Mouse (Mus musculus) intestine, embryonic 14.5 days (tissue): ENCODE data around the gene Hoxc9. TPM values are rescaled to one million over a fixed set of nuclear protein-coding genes. Genes with fewer than 3 reads are reported as not detected.

Source experiments
- ATAC-seq: fragments of 200-750 bp; cut with Nextera tagmentation; replicated peaks from 2 replicates; pipeline ENCODE4 v1.8.0; 2017; ENCODE audit warnings: low read depth, moderate number of reproducible peaks, moderate TSS enrichment, moderate library complexity; ENCODE audit not compliant: low FRiP score, low TSS enrichment
- DNase-seq: peaks from one replicate; pipeline ENCODE4 v3.0.0-alpha.2; 2018; ENCODE audit warnings: low spot score
- H3K27ac ChIP-seq: fragments of 300-500 bp; sonication (generic); 2 replicates; pipeline ENCODE4 v1.5.1; 2014; ENCODE audit warnings: low read depth, mild to moderate bottlenecking, control low read depth
- H3K27me3 ChIP-seq: fragments of 300-500 bp; sonication (generic); replicated peaks from 2 replicates; pipeline ENCODE4 v1.6.1; 2014; ENCODE audit warnings: low read length, control low read depth; ENCODE audit not compliant: control insufficient read depth, insufficient read depth
- H3K36me3 ChIP-seq: fragments of 300-500 bp; sonication (generic); 2 replicates; pipeline ENCODE4 v1.6.1; 2014; ENCODE audit warnings: low read length, control low read depth; ENCODE audit not compliant: control insufficient read depth, insufficient read depth
- H3K4me1 ChIP-seq: fragments of 300-500 bp; sonication (generic); replicated peaks from 2 replicates; pipeline ENCODE4 v1.6.1; 2014; ENCODE audit warnings: low read length, control low read depth, mixed read lengths; ENCODE audit not compliant: control insufficient read depth, insufficient read depth
- H3K4me2 ChIP-seq: fragments of 300-500 bp; sonication (generic); 2 replicates; pipeline ENCODE4 v1.6.1; 2014; ENCODE audit warnings: low read length
- H3K4me3 ChIP-seq: fragments of 300-500 bp; sonication (generic); 2 replicates; pipeline ENCODE4 v1.5.1; 2014; ENCODE audit warnings: low read depth, low read length, control low read depth, mixed read lengths
- H3K9ac ChIP-seq: fragments of 300-500 bp; sonication (generic); 2 replicates; pipeline ENCODE4 v1.6.1; 2014; ENCODE audit warnings: mild to moderate bottlenecking, low read length
- H3K9me3 ChIP-seq: fragments of 300-500 bp; sonication (generic); 2 replicates; pipeline ENCODE4 v1.6.1; 2016; ENCODE audit warnings: low read length, control low read depth; ENCODE audit not compliant: control insufficient read depth
- WGBS: fragments of 180-500 bp; shearing (Covaris S2); extraction: QIAGEN DNeasy Blood & Tissue Kit; methylation state at CpG from one replicate; pipeline ENCODE4 v1.1.7; 2014; 5-methylcytosine and 5-hydroxymethylcytosine counted together
- polyA plus RNA-seq: library from polyadenylated mRNA; unstranded; fragments of >200 nt; fragmentation: Nextera tagmentation; extraction: Ambion mirVana; gene quantifications from 2 replicates; pipeline ENCODE4 v1.2.1, GENCODE M21; 2014

Hoxc9 gene
- polyA plus RNA-seq, 1 experiment from 2014 or later, result 1.7 TPM

DNA sequence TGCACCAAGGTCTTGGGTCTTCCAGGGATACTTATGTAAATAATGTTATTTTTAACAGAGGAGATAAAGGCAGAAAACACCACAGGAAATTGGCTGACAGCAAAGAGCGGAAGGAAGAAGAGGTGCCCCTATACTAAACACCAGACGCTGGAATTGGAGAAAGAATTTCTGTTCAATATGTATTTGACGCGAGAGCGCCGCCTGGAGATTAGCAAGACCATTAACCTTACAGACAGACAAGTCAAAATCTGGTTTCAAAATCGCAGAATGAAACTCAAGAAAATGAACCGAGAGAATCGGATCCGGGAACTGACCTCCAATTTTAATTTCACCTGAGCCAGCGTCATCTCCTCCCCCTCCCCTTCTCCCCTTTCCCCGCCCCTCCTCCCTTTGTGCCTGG lies 5.5 kb upstream of the Hoxc9 start:
- H3K4me3 ChIP-seq, result no peak overlapping the region

DNA sequence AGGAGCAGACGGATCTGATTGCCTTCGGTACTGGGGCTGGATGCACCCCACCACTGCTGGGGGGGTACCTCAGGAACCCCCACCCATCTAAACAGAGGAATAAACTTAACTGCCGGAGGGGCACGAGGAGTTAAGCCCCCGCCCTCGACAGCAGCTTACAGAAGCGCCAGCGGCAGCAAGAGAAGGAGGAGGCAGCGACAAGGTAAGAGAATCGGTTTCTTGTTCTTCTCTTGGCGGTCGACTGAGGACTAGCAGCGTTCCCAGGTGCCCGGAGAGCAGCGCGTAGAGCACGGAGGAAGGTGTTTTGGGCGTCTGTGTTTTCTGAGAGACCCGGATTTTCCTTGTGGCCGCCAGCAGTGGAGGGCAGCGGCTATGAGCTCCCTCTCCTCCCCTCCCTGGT lies 4.0 kb upstream of the Hoxc9 start:
- H3K4me1 ChIP-seq, result no peaks in the 10 kb centered on the region
- H3K4me2 ChIP-seq, result peak overlapping the region; percentile 14; the same call in 1 of the 2 replicates
- no peaks in the 10 kb centered on the region for H3K36me3 ChIP-seq
- ATAC-seq, result no peak
- no peak for DNase-seq
- H3K4me3 ChIP-seq, result no peak overlapping the region
- no peaks in the 10 kb centered on the region for H3K9me3 ChIP-seq
- H3K27ac ChIP-seq, result no peak overlapping the region
- 3% methylated on average over 21 of the region's 21 CpGs for WGBS
- H3K27me3 ChIP-seq, result peaks cover 98% of the 10 kb centered on the region
- no peak overlapping the region for H3K9ac ChIP-seq

More for the DNA sequence above, 5.5 kb upstream of the Hoxc9 start:
- no peaks in the 10 kb centered on the region for H3K9me3 ChIP-seq
- ATAC-seq (no peak), DNase-seq (no peak)
- no peak overlapping the region for H3K27ac ChIP-seq
- no peak overlapping the region for H3K9ac ChIP-seq
- H3K4me1 ChIP-seq, result no peaks in the 10 kb centered on the region
- peaks cover 98% of the 10 kb centered on the region for H3K27me3 ChIP-seq
- under 1% methylated on average over 12 of the region's 12 CpGs for WGBS
- H3K36me3 ChIP-seq, result no peaks in the 10 kb centered on the region
- H3K4me2 ChIP-seq, result no peak overlapping the region

DNA sequence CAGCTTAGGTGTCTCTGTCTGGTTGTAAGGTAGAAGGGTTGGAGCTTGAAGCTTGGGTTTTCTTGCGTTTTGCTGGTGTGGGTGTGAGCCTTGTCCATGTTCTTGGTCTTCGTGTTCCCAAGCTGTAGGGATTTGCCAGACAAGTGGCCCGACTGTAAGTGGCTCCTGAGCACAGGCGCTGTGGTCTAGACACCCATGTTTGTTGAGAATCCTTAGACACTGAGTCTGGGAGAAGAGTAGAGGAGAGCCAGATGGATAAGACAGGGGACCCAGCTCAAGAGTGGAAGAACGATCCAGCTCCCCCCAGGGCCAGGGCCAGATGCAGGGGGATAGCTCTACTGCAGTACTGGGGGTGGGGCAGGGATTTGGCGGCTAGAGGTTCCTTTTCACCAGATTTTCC lies 3.5 kb upstream of the Hoxc9 start:
- Histone ChIP-seq H3K4me1 (no peaks in the 10 kb centered on the region), H3K9me3 (no peaks in the 10 kb centered on the region), H3K27ac (no peak overlapping the region), H3K4me2 (peak overlapping the region; percentile 14; the same call in 1 of the 2 replicates), H3K36me3 (no peaks in the 10 kb centered on the region), H3K27me3 (peaks cover 98% of the 10 kb centered on the region), H3K4me3 (no peak overlapping the region), H3K9ac (no peak overlapping the region)
- DNase-seq, result no peak
- ATAC-seq, result no peak
- 3% methylated on average over 6 of the region's 6 CpGs for WGBS

DNA sequence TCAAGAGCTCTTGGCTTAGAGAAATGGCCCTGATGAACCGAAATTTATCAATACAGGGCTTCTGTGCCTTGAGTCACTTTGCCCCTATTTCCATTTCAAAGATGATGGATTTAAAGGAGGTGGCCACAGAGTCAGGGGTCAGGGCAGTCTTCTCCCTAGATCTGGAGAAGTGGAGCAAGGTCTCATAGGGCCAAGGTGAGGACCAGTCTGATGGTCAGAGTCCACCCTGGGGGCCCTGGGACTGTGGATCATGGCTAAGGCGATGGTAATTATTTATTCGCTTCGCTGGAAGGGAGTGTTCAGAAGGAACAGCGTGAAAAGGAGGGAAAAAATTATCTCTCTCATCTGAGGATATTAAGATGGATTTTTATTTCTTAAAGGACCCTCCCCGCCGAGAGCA lies 1.2 kb upstream of the Hoxc9 start:
- no peak overlapping the region for H3K27ac ChIP-seq
- H3K9me3 ChIP-seq, result no peaks in the 10 kb centered on the region
- H3K36me3 ChIP-seq, result no peaks in the 10 kb centered on the region
- H3K9ac ChIP-seq, result no peak overlapping the region
- WGBS, result 7% methylated on average over 7 of the region's 7 CpGs
- H3K4me2 ChIP-seq, result 0 out of 2 replicates have a peak overlapping the region, but pooled peaks have one; percentile 4
- H3K4me1 ChIP-seq, result no peaks in the 10 kb centered on the region
- no peak for DNase-seq
- H3K4me3 ChIP-seq, result 0 out of 2 replicates have a peak overlapping the region, but pooled peaks have one; percentile 12
- ATAC-seq, result no peak
- peaks cover 100% of the 10 kb centered on the region for H3K27me3 ChIP-seq

DNA sequence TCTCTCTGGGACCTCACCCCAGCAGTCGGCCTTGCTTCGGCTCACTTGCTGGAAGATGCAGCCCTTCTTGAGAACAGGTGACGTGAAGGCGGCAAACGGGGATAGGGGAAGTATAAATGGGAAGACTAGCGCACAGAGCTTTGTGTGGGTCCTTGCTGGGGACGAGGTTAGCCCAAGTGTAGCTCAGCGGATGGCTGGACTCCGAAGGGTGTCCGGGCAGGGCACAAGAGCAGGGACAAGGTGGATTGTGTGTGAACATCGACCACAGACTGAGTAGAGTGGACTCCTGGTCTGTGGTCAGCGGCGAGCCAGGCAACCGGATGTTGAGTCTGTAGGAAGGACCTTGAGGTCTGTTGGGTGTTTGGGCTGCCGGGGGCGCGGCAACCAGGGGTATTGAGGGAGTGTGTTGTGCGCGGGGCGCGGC lies 539 bp upstream of the Hoxc9 start:
- H3K4me1 ChIP-seq, result no peaks in the 10 kb centered on the region
- 1% methylated on average over 21 of the region's 21 CpGs for WGBS
- ATAC-seq, result no peak
- peaks cover 100% of the 10 kb centered on the region for H3K27me3 ChIP-seq
- no peak overlapping the region for H3K27ac ChIP-seq
- H3K9ac ChIP-seq, result no peak overlapping the region
- peak; percentile 74 for DNase-seq
- H3K9me3 ChIP-seq, result no peaks in the 10 kb centered on the region
- 0 out of 2 replicates have a peak overlapping the region, but pooled peaks have one; percentile 12 for H3K4me3 ChIP-seq
- H3K4me2 ChIP-seq, result peak overlapping the region; percentile 36
- no peaks in the 10 kb centered on the region for H3K36me3 ChIP-seq

DNA sequence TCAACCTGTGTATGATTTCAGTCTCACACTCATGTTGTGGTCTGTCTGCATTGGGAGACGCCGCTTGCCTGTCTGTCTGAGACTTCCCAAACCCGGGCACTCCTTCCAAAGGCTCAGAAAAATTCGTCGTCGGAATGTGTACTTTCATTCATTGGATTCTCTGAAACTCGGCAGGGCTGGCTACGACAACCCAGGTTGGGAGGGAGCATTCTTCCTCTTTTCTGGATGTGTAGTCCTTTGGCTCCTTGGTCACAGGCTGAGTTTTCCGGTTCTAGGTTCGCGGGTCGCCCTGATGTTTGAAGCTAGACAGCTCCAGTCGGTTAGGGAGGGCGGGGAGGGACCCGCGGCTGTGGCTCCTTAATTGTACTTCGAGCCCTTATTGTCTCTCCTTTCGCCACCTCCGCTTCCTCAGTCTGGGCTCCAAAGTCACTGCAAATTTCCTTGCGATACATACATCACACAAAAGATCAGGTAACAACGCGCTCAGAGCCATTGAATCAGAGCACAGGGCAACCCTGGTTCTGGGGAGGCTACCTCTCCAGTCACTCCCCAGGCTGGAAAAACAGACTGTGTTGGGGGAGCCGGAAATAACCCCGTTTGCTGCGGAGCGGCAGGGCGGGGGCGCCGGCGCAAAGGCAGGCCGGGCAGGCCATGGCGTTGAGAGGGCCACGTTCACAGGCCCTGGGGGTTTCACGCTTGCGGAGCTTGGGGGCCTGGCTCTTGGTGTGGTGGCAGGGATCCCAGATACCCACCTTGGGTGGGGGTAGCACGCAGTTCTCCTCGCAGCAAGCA lies 588 bp downstream of the Hoxc9 start:
- peaks cover 100% of the 10 kb centered on the region for H3K27me3 ChIP-seq
- H3K4me1 ChIP-seq, result no peaks in the 10 kb centered on the region
- no peak overlapping the region for H3K9ac ChIP-seq
- H3K36me3 ChIP-seq, result no peaks in the 10 kb centered on the region
- H3K4me3 ChIP-seq, result peak overlapping the region; percentile 12
- no peaks in the 10 kb centered on the region for H3K9me3 ChIP-seq
- H3K4me2 ChIP-seq, result peak overlapping the region; percentile 36
- no peak for DNase-seq
- ATAC-seq, result no peak
- H3K27ac ChIP-seq, result no peak overlapping the region
- WGBS, result 3% methylated on average over 37 of the region's 37 CpGs

DNA sequence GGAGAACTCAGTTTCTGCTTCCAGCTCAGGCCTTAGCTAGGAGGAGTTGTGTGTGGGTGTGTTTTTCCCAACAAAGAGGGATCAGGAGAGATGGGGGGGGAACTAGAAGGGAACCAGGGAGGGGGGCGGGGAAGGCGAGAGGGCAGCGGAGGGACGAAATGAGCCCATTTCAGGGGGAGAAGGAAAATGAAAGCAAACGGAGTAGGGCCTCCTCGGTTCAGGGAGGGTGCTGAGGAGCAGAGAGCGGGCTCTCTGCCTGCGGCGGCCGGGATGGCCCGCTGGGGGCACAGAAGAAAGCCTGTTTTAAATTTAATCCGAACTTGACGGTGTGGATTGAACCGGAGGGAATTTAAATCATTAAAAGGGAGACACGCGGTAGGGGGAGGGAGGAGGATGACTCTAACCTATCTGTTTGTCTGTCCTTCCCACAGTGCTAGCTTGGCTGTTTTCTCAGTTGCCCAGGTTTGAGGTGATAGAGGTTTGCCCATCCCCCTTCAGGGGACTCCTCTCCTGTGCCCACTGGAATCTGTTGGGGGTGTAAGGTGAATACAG lies 1.3 kb downstream of the Hoxc9 start:
- H3K27me3 ChIP-seq, result peaks cover 100% of the 10 kb centered on the region

DNA sequence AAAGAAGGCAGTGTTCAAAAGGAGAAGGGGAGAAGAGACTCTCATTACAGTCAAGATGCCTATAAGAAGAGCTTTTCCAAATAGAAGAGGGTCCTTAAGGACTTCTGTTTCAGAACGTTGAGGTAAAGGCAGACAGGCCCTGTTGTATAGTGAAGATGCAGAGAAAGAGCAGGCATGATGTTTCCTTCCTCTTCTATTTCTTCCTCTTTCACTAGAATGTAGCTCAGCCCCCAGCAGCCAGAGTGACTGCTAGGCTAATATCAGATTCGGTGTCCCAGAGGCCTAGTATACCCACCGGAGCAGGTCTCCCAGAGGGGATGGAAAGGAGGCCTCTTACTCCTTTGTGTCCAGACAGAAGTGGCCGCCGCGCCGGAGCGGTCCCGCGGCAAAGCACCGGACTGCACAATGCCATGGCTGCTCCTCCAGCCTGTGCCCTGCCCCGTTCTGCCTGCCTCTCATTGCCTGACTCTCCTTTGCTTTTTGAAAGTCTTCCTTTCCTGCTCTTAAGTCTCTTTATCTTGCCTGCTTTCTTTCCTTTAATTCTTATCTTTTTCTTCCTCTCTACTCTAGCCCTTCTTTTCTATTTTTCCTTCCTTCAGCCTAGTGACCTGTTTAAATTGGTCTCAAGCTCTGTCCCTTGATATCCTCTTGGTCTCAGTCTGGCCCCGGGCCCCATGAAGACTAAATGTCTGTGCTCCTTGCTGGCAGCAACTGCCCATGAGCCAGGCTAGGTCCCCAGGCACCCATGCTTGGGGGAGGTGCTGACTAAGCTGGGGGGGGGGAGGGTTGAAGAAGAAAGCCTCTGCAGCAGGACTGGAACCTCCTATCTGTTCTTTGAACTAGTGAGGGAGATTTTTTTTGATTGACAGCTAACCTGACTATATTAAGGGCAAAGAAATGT lies 2.6 kb downstream of the Hoxc9 start:
- no peak overlapping the region for H3K27ac ChIP-seq
- no peaks in the 10 kb centered on the region for H3K9me3 ChIP-seq
- no peak overlapping the region for H3K9ac ChIP-seq
- H3K4me1 ChIP-seq, result no peaks in the 10 kb centered on the region
- peaks cover 99% of the 10 kb centered on the region for H3K27me3 ChIP-seq
- H3K36me3 ChIP-seq, result no peaks in the 10 kb centered on the region
- WGBS, result 10% methylated on average over 13 of the region's 13 CpGs
- H3K4me2 ChIP-seq, result 0 out of 2 replicates have a peak overlapping the region, but pooled peaks have one; percentile 20
- DNase-seq (no peak), ATAC-seq (no peak)
- no peak overlapping the region for H3K4me3 ChIP-seq

More for the DNA sequence above, 1.3 kb downstream of the Hoxc9 start:
- H3K36me3 ChIP-seq, result no peaks in the 10 kb centered on the region
- no peaks in the 10 kb centered on the region for H3K9me3 ChIP-seq
- H3K9ac ChIP-seq, result no peak overlapping the region
- H3K27ac ChIP-seq, result no peak overlapping the region
- no peak for ATAC-seq
- H3K4me3 ChIP-seq, result peak overlapping the region; percentile 12
- 6% methylated on average over 16 of the region's 16 CpGs for WGBS
- DNase-seq, result no peak
- H3K4me1 ChIP-seq, result no peaks in the 10 kb centered on the region
- peak overlapping the region; percentile 36 for H3K4me2 ChIP-seq
